Mouse (Mus musculus) hindbrain, postnatal 0 days (tissue): Measurements from ENCODE around the gene Sh3bgrl3. TPM values are rescaled to one million over a fixed set of nuclear protein-coding genes. Genes with fewer than 3 reads are reported as not detected.

Experiments
- ATAC-seq: fragments of 200-750 bp; cut with Nextera tagmentation; 2 replicates; pipeline ENCODE4 v1.8.0; 2017; ENCODE audit warnings: mild to moderate bottlenecking, moderate TSS enrichment, moderate library complexity
- DNase-seq: peaks from one replicate; pipeline ENCODE4 v3.0.0-alpha.2; 2015; ENCODE audit warnings: low spot score
- H3K27ac ChIP-seq: fragments of 300-500 bp; sonication (generic); 2 replicates; pipeline ENCODE4 v1.5.1; 2014; ENCODE audit warnings: mild to moderate bottlenecking
- H3K27me3 ChIP-seq: fragments of 300-500 bp; sonication (generic); 2 replicates; pipeline ENCODE4 v1.6.1; 2014; ENCODE audit warnings: low read length, mixed read lengths; ENCODE audit not compliant: insufficient read depth
- H3K36me3 ChIP-seq: fragments of 300-500 bp; sonication (generic); 2 replicates; pipeline ENCODE4 v1.6.1; 2014; ENCODE audit warnings: low read length, mixed read lengths; ENCODE audit not compliant: insufficient read depth
- H3K4me1 ChIP-seq: fragments of 300-500 bp; sonication (generic); 2 replicates; pipeline ENCODE4 v1.6.1; 2014; ENCODE audit warnings: antibody characterized with exemption, low read length, mixed read lengths; ENCODE audit not compliant: insufficient read depth
- H3K4me2 ChIP-seq: fragments of 300-500 bp; sonication (generic); 2 replicates; pipeline ENCODE4 v1.6.1; 2014; ENCODE audit warnings: low read depth, mild to moderate bottlenecking, low read length, moderate library complexity, mixed read lengths
- H3K4me3 ChIP-seq: fragments of 300-500 bp; sonication (generic); 2 replicates; pipeline ENCODE4 v1.5.1; 2014; ENCODE audit warnings: low read length
- H3K9ac ChIP-seq: fragments of 300-500 bp; sonication (generic); replicated peaks from 2 replicates; pipeline ENCODE4 v1.6.1; 2014; ENCODE audit warnings: mild to moderate bottlenecking, low read length, moderate library complexity, mixed read lengths
- H3K9me3 ChIP-seq: fragments of 300-500 bp; sonication (generic); 2 replicates; pipeline ENCODE4 v1.6.1; 2016; ENCODE audit warnings: low read length, mixed read lengths
- CTCF ChIP-seq: IDR thresholded peaks from 2 replicates; pipeline ENCODE4 v1.5.1; 2016; ENCODE audit warnings: antibody characterized with exemption, control low read depth, low read depth
- WGBS: fragments of 180-500 bp; shearing (Covaris S2); extraction: QIAGEN DNeasy Blood & Tissue Kit; methylation state at CpG from one replicate; pipeline ENCODE4 v1.1.7; 2014; 5-methylcytosine and 5-hydroxymethylcytosine counted together
- polyA plus RNA-seq: library from polyadenylated mRNA; unstranded; fragments of >200 nt; fragmentation: Nextera tagmentation; extraction: Ambion mirVana; gene quantifications from 2 replicates; pipeline ENCODE4 v1.2.1, GENCODE M21; 2015
- total RNA-seq: library from RNA; depleted of rRNA; stranded (reverse); fragments of >200 nt; gene quantifications from 2 replicates; pipeline ENCODE4 v1.2.3, GENCODE M21; 2014

Sh3bgrl3 gene
- total and polyA plus RNA-seq, 2 experiments from 2014 or later, result 220 to 553 TPM

DNA sequence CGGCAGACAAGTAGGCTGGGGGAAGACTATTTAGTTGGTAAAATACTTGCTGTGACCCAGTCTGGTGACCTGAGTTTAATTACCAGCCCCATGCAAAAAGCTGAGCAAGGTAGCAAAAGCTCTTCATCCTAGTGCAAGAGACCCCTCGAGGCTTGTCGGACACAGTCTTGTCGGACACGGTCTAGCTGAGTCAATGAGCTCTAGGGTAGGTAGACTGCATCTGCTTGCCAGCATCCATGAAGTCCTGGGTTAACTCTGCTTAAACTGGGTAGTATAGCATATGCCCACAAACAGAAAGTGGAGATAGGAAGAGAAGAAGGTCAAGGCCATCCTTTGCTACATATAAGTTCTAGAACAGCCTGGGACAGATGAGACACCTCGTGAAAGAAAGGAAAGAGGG, 30.2 kb upstream of the Sh3bgrl3 start:
- no peaks in the 10 kb centered on the region for H3K27me3 ChIP-seq
- H3K4me2 ChIP-seq, result no peak overlapping the region
- no peak overlapping the region for H3K27ac ChIP-seq
- H3K4me1 ChIP-seq, result no peaks in the 10 kb centered on the region
- H3K9me3 ChIP-seq, result no peaks in the 10 kb centered on the region
- no peak for DNase-seq
- ATAC-seq, result no peak
- TF ChIP-seq CTCF, result no peak
- WGBS, result 78% methylated on average over 6 of the region's 6 CpGs
- H3K36me3 ChIP-seq, result no peaks in the 10 kb centered on the region
- H3K4me3 ChIP-seq, result no peak overlapping the region
- no peak overlapping the region for H3K9ac ChIP-seq

DNA sequence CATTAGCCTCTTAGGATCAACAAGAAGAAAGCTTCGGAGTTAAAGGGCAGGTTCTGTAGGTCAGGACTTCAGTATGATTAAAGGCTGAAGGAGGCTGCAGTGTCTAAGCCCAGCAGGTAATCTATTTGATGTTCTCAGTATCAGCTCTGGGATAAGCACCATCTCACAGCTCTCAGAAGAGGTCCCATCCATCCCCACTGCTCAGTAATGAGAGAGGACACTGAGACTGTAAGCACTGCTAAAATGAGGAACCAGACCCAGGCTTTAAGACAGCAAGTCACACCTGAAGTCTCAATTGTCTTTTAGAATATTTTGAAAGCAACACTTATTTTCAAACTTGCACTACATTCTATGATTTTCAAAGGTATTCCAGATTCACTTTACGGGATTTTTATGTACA, 29.0 kb upstream of the Sh3bgrl3 start:
- no peak overlapping the region for H3K9ac ChIP-seq
- WGBS, result 94% methylated on average over 2 of the region's 2 CpGs
- DNase-seq, result no peak
- H3K4me2 ChIP-seq, result no peak overlapping the region
- no peaks in the 10 kb centered on the region for H3K9me3 ChIP-seq
- ATAC-seq, result no peak
- no peak overlapping the region for H3K4me3 ChIP-seq
- no peak overlapping the region for H3K27ac ChIP-seq
- no peak for TF ChIP-seq CTCF
- H3K4me1 ChIP-seq, result no peaks in the 10 kb centered on the region
- no peaks in the 10 kb centered on the region for H3K36me3 ChIP-seq
- no peaks in the 10 kb centered on the region for H3K27me3 ChIP-seq

DNA sequence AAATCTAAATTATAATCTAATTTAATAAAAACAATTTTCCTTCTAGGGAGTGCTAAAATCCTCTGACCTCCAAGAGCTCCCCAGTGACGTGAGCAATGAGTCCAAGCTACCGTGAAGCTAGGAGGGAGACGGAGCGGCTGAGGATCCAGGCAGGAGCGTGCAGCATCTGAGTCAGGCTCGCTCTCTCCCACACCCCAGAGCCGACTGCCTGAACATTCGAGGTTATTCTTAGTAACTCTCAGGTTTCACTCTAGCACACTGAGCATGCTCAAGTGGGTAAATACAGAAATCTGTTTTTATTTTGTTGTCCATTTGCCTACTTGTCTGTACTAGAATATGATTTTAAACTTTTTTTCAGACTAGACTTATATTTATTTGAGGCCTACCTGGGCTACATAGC, 28.2 kb upstream of the Sh3bgrl3 start:
- ATAC-seq, result no peak
- Histone ChIP-seq H3K4me1 (no peaks in the 10 kb centered on the region), H3K4me3 (no peak overlapping the region), H3K36me3 (peaks cover 5% of the 10 kb centered on the region; the same call in 1 of the 2 replicates), H3K27me3 (no peaks in the 10 kb centered on the region), H3K27ac (no peak overlapping the region), H3K9ac (no peak overlapping the region), H3K9me3 (no peaks in the 10 kb centered on the region), H3K4me2 (no peak overlapping the region)
- TF ChIP-seq CTCF, result no peak
- DNase-seq, result no peak
- 79% methylated on average over 8 of the region's 8 CpGs for WGBS

DNA sequence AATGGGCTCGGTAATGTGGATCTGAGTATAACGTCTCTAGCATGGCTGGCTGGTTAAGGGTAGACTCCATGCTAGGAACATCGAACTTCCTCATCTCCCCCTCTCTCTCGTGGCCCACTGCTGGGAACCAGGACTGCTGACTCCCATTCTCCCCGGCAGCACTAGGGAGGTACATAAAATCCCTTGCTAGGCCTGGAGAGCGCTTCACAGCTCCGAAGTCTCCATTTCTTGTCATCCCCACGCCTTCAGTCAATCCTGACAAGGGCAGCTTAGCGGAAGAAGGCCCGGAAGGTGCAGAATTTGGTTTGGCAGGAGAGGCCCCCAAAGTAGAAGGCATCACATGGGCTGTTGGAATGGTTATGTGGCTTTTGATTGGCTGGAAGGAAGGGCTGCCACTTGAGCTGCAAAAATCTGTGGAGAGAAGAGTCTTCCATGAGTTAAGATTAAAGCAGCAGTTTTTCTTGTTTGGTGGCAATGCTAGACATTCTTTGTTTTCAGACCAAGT, 27.4 kb upstream of the Sh3bgrl3 start:
- Histone ChIP-seq H3K4me1 (no peaks in the 10 kb centered on the region), H3K27ac (no peak overlapping the region), H3K36me3 (peaks cover 7% of the 10 kb centered on the region; the same call in 1 of the 2 replicates), H3K9me3 (no peaks in the 10 kb centered on the region), H3K4me3 (no peak overlapping the region), H3K27me3 (no peaks in the 10 kb centered on the region), H3K4me2 (no peak overlapping the region), H3K9ac (no peak overlapping the region)
- ATAC-seq, result no peak
- no peak for DNase-seq
- TF ChIP-seq CTCF, result no peak
- 94% methylated on average over 10 of the region's 10 CpGs for WGBS

DNA sequence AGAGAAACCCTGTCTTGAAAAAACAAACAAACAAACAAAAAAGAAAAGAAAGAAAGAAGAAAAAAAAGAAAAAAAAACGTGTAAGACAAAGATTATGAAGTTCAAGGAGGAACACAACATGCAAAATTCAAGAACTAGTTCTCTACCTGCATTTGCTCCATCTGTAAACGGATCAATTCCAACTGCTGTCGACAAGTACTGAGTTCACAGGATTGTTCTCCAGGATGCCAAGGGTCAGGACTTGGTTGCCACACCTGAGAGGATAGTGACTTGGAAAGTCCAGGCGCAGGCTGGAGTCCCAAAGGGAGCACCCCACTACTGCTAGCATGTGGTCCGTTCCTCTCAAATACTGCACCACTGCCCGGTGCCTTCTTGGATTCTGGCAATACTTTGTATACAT, 26.9 kb upstream of the Sh3bgrl3 start:
- H3K4me1 ChIP-seq, result no peaks in the 10 kb centered on the region
- H3K4me2 ChIP-seq, result no peak overlapping the region
- no peak overlapping the region for H3K27ac ChIP-seq
- peaks cover 7% of the 10 kb centered on the region; the same call in 1 of the 2 replicates for H3K36me3 ChIP-seq
- H3K9me3 ChIP-seq, result no peaks in the 10 kb centered on the region
- H3K4me3 ChIP-seq, result no peak overlapping the region
- TF ChIP-seq CTCF, result no peak
- WGBS, result 90% methylated on average over 6 of the region's 6 CpGs
- no peak overlapping the region for H3K9ac ChIP-seq
- ATAC-seq (no peak), DNase-seq (no peak)
- H3K27me3 ChIP-seq, result no peaks in the 10 kb centered on the region

DNA sequence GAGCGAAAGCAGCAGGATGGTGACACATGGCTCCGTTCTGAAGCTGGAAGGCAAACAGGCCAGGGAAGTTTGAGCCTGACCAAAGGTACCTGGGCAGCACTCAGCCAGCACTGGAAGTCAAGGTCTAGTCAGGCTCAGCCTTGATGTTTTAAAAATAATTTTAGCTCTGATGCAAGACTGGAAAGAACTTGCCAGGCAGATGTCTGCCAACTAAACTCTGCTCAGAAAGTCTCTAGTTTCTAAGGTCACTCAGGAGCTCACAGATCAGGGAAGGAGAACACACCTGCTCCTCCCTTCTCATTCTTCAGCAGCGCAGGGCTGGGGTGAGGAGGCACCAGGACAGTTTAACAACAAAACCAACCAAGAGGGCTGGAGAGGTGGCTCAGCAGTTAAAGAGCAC, 25.8 kb upstream of the Sh3bgrl3 start:
- Histone ChIP-seq H3K36me3 (peaks cover 7% of the 10 kb centered on the region; the same call in 1 of the 2 replicates), H3K9ac (no peak overlapping the region), H3K4me3 (no peak overlapping the region), H3K27me3 (no peaks in the 10 kb centered on the region), H3K4me2 (no peak overlapping the region), H3K27ac (no peak overlapping the region), H3K4me1 (no peaks in the 10 kb centered on the region), H3K9me3 (no peaks in the 10 kb centered on the region)
- WGBS, result 97% methylated on average over 3 of the region's 3 CpGs
- TF ChIP-seq CTCF, result no peak
- DNase-seq, result no peak
- ATAC-seq, result no peak

DNA sequence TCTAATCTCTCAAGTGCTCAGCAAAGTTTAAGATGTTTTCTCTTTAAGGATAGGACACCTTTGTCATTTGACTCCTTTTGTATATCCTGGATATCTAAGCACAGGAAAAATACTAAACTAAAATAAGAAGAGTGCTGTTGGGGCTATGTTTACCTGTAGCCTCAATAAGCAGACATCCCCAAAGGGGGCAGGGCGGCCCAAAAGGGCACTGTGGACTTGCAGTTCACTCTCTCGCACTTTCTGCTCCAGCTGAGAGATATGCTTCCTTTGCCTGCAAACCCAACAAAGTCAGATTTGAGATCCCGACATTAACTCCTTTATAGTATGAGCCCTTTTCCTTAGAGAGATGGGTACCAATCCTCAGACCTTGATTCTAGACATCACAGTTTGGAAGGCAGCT, 25.1 kb upstream of the Sh3bgrl3 start:
- WGBS, result 95% methylated on average over 3 of the region's 3 CpGs
- Histone ChIP-seq H3K9me3 (no peaks in the 10 kb centered on the region), H3K27ac (no peak overlapping the region), H3K9ac (no peak overlapping the region), H3K4me3 (no peak overlapping the region), H3K4me1 (no peaks in the 10 kb centered on the region), H3K36me3 (peaks cover 12% of the 10 kb centered on the region; the same call in 1 of the 2 replicates), H3K27me3 (no peaks in the 10 kb centered on the region), H3K4me2 (no peak overlapping the region)
- ATAC-seq (no peak), DNase-seq (no peak)
- TF ChIP-seq CTCF, result no peak
